Mouse (Mus musculus): ENCODE data around the gene Ubox5. TPM values are rescaled to one million over a fixed set of nuclear protein-coding genes. Genes with fewer than 3 reads are reported as not detected.

The Ubox5 gene
- polyA plus RNA-seq, 1 experiment from 2014 or later, result 10.0 TPM

DNA sequence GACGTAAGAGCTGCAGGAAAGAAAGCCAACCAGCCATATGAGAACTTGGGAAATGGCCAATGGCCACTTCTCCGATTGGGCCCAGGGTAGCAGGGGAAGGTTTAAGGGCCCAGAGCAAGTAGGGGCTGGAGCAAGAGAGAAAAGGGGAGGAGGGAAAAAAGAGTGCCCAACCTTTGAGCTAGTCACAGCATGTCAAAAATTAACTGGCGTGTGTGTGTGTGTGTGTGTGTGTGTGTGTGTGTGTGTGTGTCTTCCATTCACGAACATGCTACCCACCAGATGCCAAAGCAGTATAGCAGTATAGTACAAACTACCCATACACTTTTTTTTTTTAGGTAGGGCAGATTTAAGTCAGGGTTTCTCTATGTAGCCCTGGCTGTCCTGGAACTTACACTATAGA is 60.9 kb downstream of the Ubox5 start:
- peaks cover 5% of the 10 kb centered on the region; the same call in 1 of the 2 replicates for H3K36me3 ChIP-seq (replicated peaks)
- H3K27me3 ChIP-seq (replicated peaks), result 0 out of 2 replicates have a peak, but pooled peaks cover 4% of the 10 kb centered on the region
- no peak overlapping the region for H3K9ac ChIP-seq
- no peak overlapping the region for H3K4me2 ChIP-seq
- no peak overlapping the region for H3K4me3 ChIP-seq
- no peak overlapping the region for H3K27ac ChIP-seq
- peaks cover 16% of the 10 kb centered on the region for H3K4me1 ChIP-seq
- WGBS, result 78% methylated on average over 4 of the region's 4 CpGs
- H3K9me3 ChIP-seq, result no peaks in the 10 kb centered on the region
- no peak for ATAC-seq (replicated peaks)

DNA sequence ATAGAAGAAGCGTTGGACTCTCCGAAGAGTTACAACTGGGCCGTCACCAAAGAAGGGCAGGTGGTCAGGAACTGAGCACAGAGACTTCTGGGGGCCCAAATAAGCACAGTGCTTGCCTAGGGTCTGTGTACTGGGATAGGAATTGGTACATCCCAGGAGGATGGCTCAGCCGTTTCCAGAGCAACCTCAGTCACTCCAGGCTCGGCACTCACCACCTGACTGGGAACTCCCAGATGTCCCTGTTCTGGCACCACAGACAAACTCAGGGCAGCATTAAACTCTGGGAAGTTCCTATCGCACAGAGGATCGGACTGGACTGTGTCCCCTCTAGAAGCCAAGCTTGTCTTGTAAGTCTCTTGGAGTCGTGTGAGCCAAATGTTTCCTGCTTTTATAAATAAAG is 64.9 kb downstream of the Ubox5 start:
- ATAC-seq (replicated peaks), result no peak
- H3K27ac ChIP-seq, result no peak overlapping the region
- no peaks in the 10 kb centered on the region for H3K9me3 ChIP-seq
- peaks cover 5% of the 10 kb centered on the region; the same call in 1 of the 2 replicates for H3K36me3 ChIP-seq (replicated peaks)
- peaks cover 23% of the 10 kb centered on the region for H3K4me1 ChIP-seq
- H3K27me3 ChIP-seq (replicated peaks), result no peaks in the 10 kb centered on the region
- H3K4me3 ChIP-seq, result peak overlapping the region; percentile 83
- H3K4me2 ChIP-seq, result peak overlapping the region; percentile 81
- H3K9ac ChIP-seq, result no peak overlapping the region
- WGBS, result 84% methylated on average over 8 of the region's 8 CpGs

DNA sequence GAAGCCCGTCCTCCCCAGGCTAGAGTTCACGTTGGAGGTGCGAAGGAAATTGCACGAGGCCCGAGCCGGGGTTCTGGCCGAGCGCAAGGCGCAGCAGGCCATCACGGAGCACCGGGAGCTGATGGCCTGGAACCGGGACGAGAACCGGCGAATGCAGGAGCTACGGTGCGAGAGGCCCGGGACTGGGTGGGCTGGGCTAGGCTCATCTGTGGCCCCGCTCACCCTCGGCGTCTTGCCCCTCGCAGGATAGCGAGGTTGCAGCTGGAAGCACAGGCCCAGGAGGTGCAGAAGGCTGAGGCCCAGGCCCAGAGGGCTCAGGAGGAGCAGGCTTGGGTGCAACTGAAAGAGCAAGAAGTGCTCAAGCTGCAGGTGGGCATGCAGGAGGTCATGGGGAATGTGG is 65.8 kb downstream of the Ubox5 start:
- H3K9ac ChIP-seq, result peak overlapping the region; percentile 93
- ATAC-seq (replicated peaks), result no peak

DNA sequence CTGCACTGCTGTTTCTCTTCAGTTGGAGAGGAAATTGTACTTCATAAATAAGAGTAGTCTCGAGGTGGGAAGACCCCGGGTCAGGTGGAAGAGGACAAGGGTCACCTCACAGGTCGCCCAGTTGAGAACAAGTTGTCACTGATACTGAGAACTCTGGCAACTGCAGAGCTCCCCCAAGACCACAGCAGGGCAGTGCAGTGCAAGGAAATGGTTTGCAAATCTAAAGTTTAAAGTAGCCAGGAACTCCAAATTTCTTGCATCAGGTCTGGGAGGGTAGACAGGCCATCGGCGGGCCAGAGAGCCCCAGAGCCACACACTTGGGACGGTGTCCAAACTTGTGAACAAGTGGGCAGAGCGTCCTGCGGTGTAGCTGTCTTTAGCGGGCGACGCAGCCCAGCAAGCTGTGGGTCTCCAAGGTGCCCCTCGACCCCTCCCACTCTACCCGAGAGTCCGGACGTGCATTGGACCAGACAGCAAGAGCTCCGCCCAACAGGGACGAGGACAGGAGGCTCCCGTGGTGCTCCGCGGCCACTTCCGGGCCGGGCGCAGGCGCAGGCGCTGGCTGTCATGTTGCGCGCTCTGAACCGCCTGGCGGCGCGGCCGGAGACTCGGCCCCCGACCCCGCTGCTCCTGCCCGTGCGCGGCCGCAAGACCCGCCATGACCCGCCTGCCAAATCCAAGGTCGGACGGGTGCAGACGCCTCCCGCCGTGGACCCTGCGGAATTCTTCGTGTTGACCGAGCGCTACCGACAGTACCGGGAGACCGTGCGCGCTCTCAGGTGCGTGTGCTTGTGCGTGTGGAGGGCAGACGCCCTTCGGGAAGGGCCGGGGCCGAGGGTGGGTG is 66.4 kb downstream of the Ubox5 start, which contains the start of gene Mrps26:
Gene Mrps26 (plus strand): TSS at position 531 of the 844 bp plus-strand sequence.
- under 1% methylated on average over 61 of the region's 61 CpGs for WGBS
- Histone ChIP-seq H3K36me3 (replicated peaks) (peaks cover 5% of the 10 kb centered on the region; the same call in 1 of the 2 replicates), H3K27me3 (replicated peaks) (no peaks in the 10 kb centered on the region), H3K27ac (peak within 1 kb of the TSS; percentile 74), H3K4me2 (peak within 1 kb of the TSS; percentile 81), H3K4me3 (peak within 1 kb of the TSS; percentile 83), H3K9ac (peak within 1 kb of the TSS; percentile 93), H3K9me3 (no peaks in the 10 kb centered on the region), H3K4me1 (peaks cover 23% of the 10 kb centered on the region)
- ATAC-seq (replicated peaks), result peak; percentile 99

More for the DNA sequence above, 65.8 kb downstream of the Ubox5 start:
- Histone ChIP-seq H3K4me3 (peak overlapping the region; percentile 83), H3K27ac (peak overlapping the region; percentile 64), H3K36me3 (replicated peaks) (peaks cover 5% of the 10 kb centered on the region; the same call in 1 of the 2 replicates), H3K4me1 (peaks cover 23% of the 10 kb centered on the region), H3K27me3 (replicated peaks) (no peaks in the 10 kb centered on the region), H3K4me2 (peak overlapping the region; percentile 81), H3K9me3 (no peaks in the 10 kb centered on the region)
- under 1% methylated on average over 23 of the region's 23 CpGs for WGBS

- WGBS, result 70% methylated on average over 2 of the region's 2 CpGs
- Histone ChIP-seq H3K4me1 (peaks cover 4% of the 10 kb centered on the region), H3K9me3 (no peaks in the 10 kb centered on the region), H3K4me3 (no peak overlapping the region), H3K27me3 (replicated peaks) (no peaks in the 10 kb centered on the region), H3K9ac (no peak overlapping the region), H3K27ac (no peak overlapping the region), H3K36me3 (replicated peaks) (peaks cover 22% of the 10 kb centered on the region), H3K4me2 (no peak overlapping the region)
- ATAC-seq (replicated peaks), result no peak
Observed at GRCm38 (mm10) chr2:130558015-130558414, 71.8 kb downstream of the Ubox5 start.

GRCm38 (mm10) chr2:130557462-130557861 is 72.4 kb downstream of the Ubox5 start:
- no peak for ATAC-seq (replicated peaks)
- Histone ChIP-seq H3K4me2 (no peak overlapping the region), H3K27me3 (replicated peaks) (no peaks in the 10 kb centered on the region), H3K9me3 (no peaks in the 10 kb centered on the region), H3K36me3 (replicated peaks) (peaks cover 28% of the 10 kb centered on the region), H3K9ac (no peak overlapping the region), H3K4me3 (no peak overlapping the region), H3K4me1 (no peaks in the 10 kb centered on the region), H3K27ac (no peak overlapping the region)
- WGBS, result 93% methylated on average over 2 of the region's 2 CpGs

GRCm38 (mm10) chr2:130556292-130556691 is 73.5 kb downstream of the Ubox5 start:
- Histone ChIP-seq H3K27me3 (replicated peaks) (no peaks in the 10 kb centered on the region), H3K36me3 (replicated peaks) (peaks cover 30% of the 10 kb centered on the region), H3K9me3 (no peaks in the 10 kb centered on the region), H3K4me2 (no peak overlapping the region), H3K27ac (no peak overlapping the region), H3K9ac (no peak overlapping the region), H3K4me1 (no peaks in the 10 kb centered on the region), H3K4me3 (no peak overlapping the region)
- ATAC-seq (replicated peaks), result no peak
- WGBS, result 76% methylated on average over 1 of the region's 1 CpGs

DNA sequence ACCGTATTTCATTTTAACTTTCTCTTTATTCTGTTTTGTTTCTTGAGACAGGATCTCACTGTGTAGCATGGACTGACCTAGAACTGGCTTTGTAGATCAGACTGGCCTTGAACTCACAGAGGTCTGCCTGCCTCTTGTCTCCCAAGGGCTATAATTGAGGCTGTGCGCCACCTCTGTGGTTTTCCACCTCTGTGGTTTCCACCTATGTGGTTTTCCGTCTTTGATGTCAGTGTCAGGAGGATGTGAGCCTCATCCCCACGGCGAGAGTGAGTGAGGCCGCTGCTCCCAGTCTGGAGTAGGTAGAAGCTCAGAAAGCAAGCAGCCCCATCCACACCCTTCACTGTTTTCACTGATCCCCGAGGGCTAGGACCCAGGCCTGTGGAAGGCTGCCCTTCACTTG is 75.0 kb downstream of the Ubox5 start:
- ATAC-seq (replicated peaks), result no peak
- no peaks in the 10 kb centered on the region for H3K27me3 ChIP-seq (replicated peaks)
- no peak overlapping the region for H3K4me3 ChIP-seq
- H3K4me2 ChIP-seq, result no peak overlapping the region
- H3K4me1 ChIP-seq, result no peaks in the 10 kb centered on the region
- no peaks in the 10 kb centered on the region for H3K9me3 ChIP-seq
- H3K9ac ChIP-seq, result no peak overlapping the region
- H3K36me3 ChIP-seq (replicated peaks), result peaks cover 41% of the 10 kb centered on the region
- WGBS, result 94% methylated on average over 7 of the region's 7 CpGs
- no peak overlapping the region for H3K27ac ChIP-seq

DNA sequence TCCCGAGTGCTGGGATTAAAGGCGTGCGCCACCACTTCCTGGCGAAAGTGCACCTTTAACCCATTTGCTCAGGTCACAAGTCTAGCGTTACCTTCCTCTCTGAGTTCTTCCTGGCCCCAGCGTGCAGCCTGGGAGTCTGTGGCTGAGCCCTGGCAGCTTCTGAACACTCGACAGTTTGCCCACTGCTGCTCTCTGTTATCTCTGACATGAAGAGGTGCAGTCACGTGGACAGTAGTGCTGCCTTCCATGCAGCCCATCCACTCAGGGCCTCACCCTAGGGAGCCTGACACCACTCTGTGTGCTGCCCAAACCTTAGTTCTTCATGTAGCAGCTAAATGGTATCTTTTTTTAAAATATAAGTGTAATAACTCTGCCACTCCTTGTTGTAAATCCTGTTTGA is 82.9 kb downstream of the Ubox5 start:
- H3K27ac ChIP-seq, result no peak overlapping the region
- peaks cover 69% of the 10 kb centered on the region for H3K36me3 ChIP-seq (replicated peaks)
- no peaks in the 10 kb centered on the region for H3K9me3 ChIP-seq
- WGBS, result 95% methylated on average over 8 of the region's 8 CpGs
- ATAC-seq (replicated peaks), result no peak
- no peak overlapping the region for H3K4me2 ChIP-seq
- no peaks in the 10 kb centered on the region for H3K4me1 ChIP-seq
- no peaks in the 10 kb centered on the region for H3K27me3 ChIP-seq (replicated peaks)
- H3K4me3 ChIP-seq, result no peak overlapping the region
- H3K9ac ChIP-seq, result no peak overlapping the region

DNA sequence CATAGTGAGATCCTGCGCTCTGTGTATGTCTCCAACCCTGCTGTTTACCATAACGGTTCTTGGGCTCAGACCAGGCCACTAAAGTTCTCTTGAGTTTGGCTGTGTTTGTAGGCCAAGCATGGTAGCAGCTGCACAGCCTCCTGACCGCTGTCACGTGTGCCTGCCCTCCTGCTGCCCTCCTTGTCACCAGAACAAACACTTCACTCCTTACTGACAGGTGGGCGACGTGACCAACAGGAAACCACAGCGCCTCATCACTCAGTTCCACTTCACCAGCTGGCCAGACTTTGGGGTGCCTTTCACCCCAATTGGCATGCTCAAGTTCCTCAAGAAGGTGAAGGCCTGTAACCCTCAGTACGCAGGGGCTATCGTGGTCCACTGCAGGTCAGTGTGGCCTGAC is 89.6 kb downstream of the Ubox5 start:
- H3K4me3 ChIP-seq, result no peak overlapping the region
- no peaks in the 10 kb centered on the region for H3K4me1 ChIP-seq
- no peaks in the 10 kb centered on the region for H3K9me3 ChIP-seq
- peaks cover 62% of the 10 kb centered on the region for H3K36me3 ChIP-seq (replicated peaks)
- H3K27ac ChIP-seq, result no peak overlapping the region
- no peak overlapping the region for H3K4me2 ChIP-seq
- no peak for ATAC-seq (replicated peaks)
- 91% methylated on average over 9 of the region's 9 CpGs for whole genome bisulfite sequencing
- H3K9ac ChIP-seq, result no peak overlapping the region
- H3K27me3 ChIP-seq (replicated peaks), result no peaks in the 10 kb centered on the region

All from midbrain, embryonic 15.5 days (tissue).